Mouse (Mus musculus) cerebellum, adult 2 months (tissue): ENCODE data around the gene Gm7271.

Experiments used
- CTCF ChIP-seq: fragments of 200-500 bp; IDR thresholded peaks from 2 replicates; pipeline ENCODE4 v1.5.1; 2011; ENCODE audit warnings: low read depth, mild to moderate bottlenecking, control low read depth, low read length, moderate library complexity, borderline replicate concordance; ENCODE audit not compliant: insufficient read depth
- POLR2A ChIP-seq: fragments of 200-500 bp; IDR thresholded peaks from 2 replicates; pipeline ENCODE4 v1.6.1; 2011; ENCODE audit warnings: low read length, control low read depth, borderline replicate concordance; ENCODE audit not compliant: insufficient read depth

DNA sequence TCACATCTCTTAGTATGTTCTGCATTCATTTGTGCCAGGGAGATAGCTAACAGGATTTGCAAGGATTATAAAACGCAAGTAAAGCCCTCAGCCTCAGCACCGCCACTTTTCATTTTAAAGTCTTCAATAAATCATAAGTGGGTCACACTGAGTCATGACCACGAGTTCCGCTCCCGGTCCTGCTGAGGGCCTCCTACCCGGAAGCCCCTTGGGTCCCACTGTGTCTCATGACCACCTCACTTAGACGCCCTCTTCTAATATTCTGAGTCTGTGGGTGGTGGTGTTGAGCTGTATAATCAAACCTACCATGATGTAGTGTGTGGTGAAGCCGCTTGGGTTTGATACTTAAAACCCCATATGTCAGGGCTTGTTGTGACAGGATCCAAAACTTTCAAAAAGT lies 46.1 kb upstream of the Gm7271 start:
- no peak for TF ChIP-seq CTCF
- TF ChIP-seq POLR2A, result no peak
